Mouse (Mus musculus): ENCODE results near the gene 4930518I15Rik. TPM values are rescaled to one million over a fixed set of nuclear protein-coding genes. Genes with fewer than 3 reads are reported as not detected.

The 4930518I15Rik gene
- total and polyA plus RNA-seq, 2 experiments from 2014 or later: 3.2 TPM; not detected in 1

GRCm38 (mm10) chr2:156874047-156874759, 16.5 kb upstream of the 4930518I15Rik start:
- no peaks in the 10 kb centered on the region for H3K9me3 ChIP-seq (replicated peaks; ENCODE audit: control insufficient read depth, low read length)
- no peak for TF ChIP-seq EP300 (IDR thresholded peaks at IDR 0.05; ENCODE audit: low read depth)
- no peak for TF ChIP-seq CTCF (IDR thresholded peaks at IDR 0.05; ENCODE audit: low read depth)
- H3K4me3 ChIP-seq (ENCODE audit: low read depth, low read length): no peak overlapping the region
- 81% methylated on average over 8 of the region's 8 CpGs for WGBS
- no peak for DNase-seq (ENCODE audit: low spot score)
- H3K4me2 ChIP-seq (ENCODE audit: low read depth, low read length): no peak overlapping the region
- H3K4me1 ChIP-seq (ENCODE audit: control insufficient read depth, insufficient read depth): 0 out of 2 replicates have a peak, but pooled peaks cover 6% of the 10 kb centered on the region
- no peak for ATAC-seq (ENCODE audit: insufficient read depth, low read depth)
- H3K27ac ChIP-seq (ENCODE audit: low read depth): no peak overlapping the region
- H3K9ac ChIP-seq (replicated peaks; ENCODE audit: low read depth, low read length): no peak overlapping the region
- H3K36me3 ChIP-seq (replicated peaks; ENCODE audit: control insufficient read depth, insufficient read depth, low read length): peaks cover 48% of the 10 kb centered on the region
- H3K27me3 ChIP-seq (ENCODE audit: control insufficient read depth, insufficient read depth, low read length): no peaks in the 10 kb centered on the region

GRCm38 (mm10) chr2:156873629-156874028, 15.9 kb upstream of the 4930518I15Rik start:
- Histone ChIP-seq H3K36me3 (replicated peaks; ENCODE audit: control insufficient read depth, insufficient read depth, low read length) (peaks cover 54% of the 10 kb centered on the region), H3K4me1 (ENCODE audit: control insufficient read depth, insufficient read depth) (0 out of 2 replicates have a peak, but pooled peaks cover 6% of the 10 kb centered on the region), H3K4me2 (ENCODE audit: low read depth, low read length) (no peak overlapping the region), H3K4me3 (ENCODE audit: low read depth, low read length) (no peak overlapping the region), H3K27me3 (ENCODE audit: control insufficient read depth, insufficient read depth, low read length) (no peaks in the 10 kb centered on the region), H3K27ac (ENCODE audit: low read depth) (no peak overlapping the region), H3K9ac (replicated peaks; ENCODE audit: low read depth, low read length) (no peak overlapping the region), H3K9me3 (replicated peaks; ENCODE audit: control insufficient read depth, low read length) (no peaks in the 10 kb centered on the region)
- TF ChIP-seq EP300 (IDR thresholded peaks at IDR 0.05; ENCODE audit: low read depth): no peak
- peak; percentile 83 for TF ChIP-seq CTCF (IDR thresholded peaks at IDR 0.05; ENCODE audit: low read depth)
- ATAC-seq (ENCODE audit: insufficient read depth, low read depth) (no peak; the same call in 1 of the 2 replicates), DNase-seq (ENCODE audit: low spot score) (peak; percentile 51)
- WGBS: 26% methylated on average over 5 of the region's 5 CpGs

- H3K36me3 ChIP-seq (replicated peaks; ENCODE audit: control insufficient read depth, insufficient read depth, low read length): peaks cover 79% of the 10 kb centered on the region
- H3K4me1 ChIP-seq (ENCODE audit: control insufficient read depth, insufficient read depth): 0 out of 2 replicates have a peak, but pooled peaks cover 6% of the 10 kb centered on the region
- WGBS: 17% methylated on average over 6 of the region's 6 CpGs
- no peak overlapping the region for H3K9ac ChIP-seq (replicated peaks; ENCODE audit: low read depth, low read length)
- no peak for ATAC-seq (ENCODE audit: insufficient read depth, low read depth)
- H3K4me3 ChIP-seq (ENCODE audit: low read depth, low read length): no peak overlapping the region
- H3K4me2 ChIP-seq (ENCODE audit: low read depth, low read length): no peak overlapping the region
- H3K27ac ChIP-seq (ENCODE audit: low read depth): no peak overlapping the region
- DNase-seq (ENCODE audit: low spot score): no peak
- no peaks in the 10 kb centered on the region for H3K9me3 ChIP-seq (replicated peaks; ENCODE audit: control insufficient read depth, low read length)
- TF ChIP-seq EP300 (IDR thresholded peaks at IDR 0.05; ENCODE audit: low read depth) (no peak), CTCF (IDR thresholded peaks at IDR 0.05; ENCODE audit: low read depth) (no peak)
- H3K27me3 ChIP-seq (ENCODE audit: control insufficient read depth, insufficient read depth, low read length): no peaks in the 10 kb centered on the region
These were observed 12.8 kb upstream of the 4930518I15Rik start for GRCm38 (mm10) chr2:156870519-156870918.

- H3K27me3 ChIP-seq (ENCODE audit: control insufficient read depth, insufficient read depth, low read length): no peaks in the 10 kb centered on the region
- no peak overlapping the region for H3K4me3 ChIP-seq (ENCODE audit: low read depth, low read length)
- no peak for TF ChIP-seq EP300 (IDR thresholded peaks at IDR 0.05; ENCODE audit: low read depth)
- TF ChIP-seq CTCF (IDR thresholded peaks at IDR 0.05; ENCODE audit: low read depth): no peak
- peaks cover 82% of the 10 kb centered on the region for H3K36me3 ChIP-seq (replicated peaks; ENCODE audit: control insufficient read depth, insufficient read depth, low read length)
- no peak overlapping the region for H3K27ac ChIP-seq (ENCODE audit: low read depth)
- no peaks in the 10 kb centered on the region for H3K9me3 ChIP-seq (replicated peaks; ENCODE audit: control insufficient read depth, low read length)
- 0 out of 2 replicates have a peak, but pooled peaks cover 6% of the 10 kb centered on the region for H3K4me1 ChIP-seq (ENCODE audit: control insufficient read depth, insufficient read depth)
- DNase-seq (ENCODE audit: low spot score) (no peak), ATAC-seq (ENCODE audit: insufficient read depth, low read depth) (no peak)
- no peak overlapping the region for H3K9ac ChIP-seq (replicated peaks; ENCODE audit: low read depth, low read length)
- 86% methylated on average over 7 of the region's 7 CpGs for WGBS
- H3K4me2 ChIP-seq (ENCODE audit: low read depth, low read length): no peak overlapping the region
These were observed 11.8 kb upstream of the 4930518I15Rik start for GRCm38 (mm10) chr2:156869554-156869953.

- H3K4me3 ChIP-seq (ENCODE audit: low read depth, low read length): no peak overlapping the region
- DNase-seq (ENCODE audit: low spot score) (no peak), ATAC-seq (ENCODE audit: insufficient read depth, low read depth) (no peak)
- H3K36me3 ChIP-seq (replicated peaks; ENCODE audit: control insufficient read depth, insufficient read depth, low read length): peaks cover 76% of the 10 kb centered on the region
- no peak overlapping the region for H3K27ac ChIP-seq (ENCODE audit: low read depth)
- H3K9me3 ChIP-seq (replicated peaks; ENCODE audit: control insufficient read depth, low read length): no peaks in the 10 kb centered on the region
- no peak overlapping the region for H3K4me2 ChIP-seq (ENCODE audit: low read depth, low read length)
- H3K27me3 ChIP-seq (ENCODE audit: control insufficient read depth, insufficient read depth, low read length): no peaks in the 10 kb centered on the region
- H3K9ac ChIP-seq (replicated peaks; ENCODE audit: low read depth, low read length): no peak overlapping the region
- TF ChIP-seq CTCF (IDR thresholded peaks at IDR 0.05; ENCODE audit: low read depth) (no peak), EP300 (IDR thresholded peaks at IDR 0.05; ENCODE audit: low read depth) (no peak)
- H3K4me1 ChIP-seq (ENCODE audit: control insufficient read depth, insufficient read depth): peaks cover 11% of the 10 kb centered on the region
- WGBS: 68% methylated on average over 8 of the region's 8 CpGs
These were observed 11.2 kb upstream of the 4930518I15Rik start for GRCm38 (mm10) chr2:156868994-156869393.

Measured in heart, postnatal 0 days (tissue).